Mouse (Mus musculus): ENCODE data around the gene Nr6a1. TPM values are rescaled to one million over a fixed set of nuclear protein-coding genes. Genes with fewer than 3 reads are reported as not detected.

The Nr6a1 gene
- polyA plus RNA-seq, 1 experiment from 2014 or later, result 0.80 TPM

DNA sequence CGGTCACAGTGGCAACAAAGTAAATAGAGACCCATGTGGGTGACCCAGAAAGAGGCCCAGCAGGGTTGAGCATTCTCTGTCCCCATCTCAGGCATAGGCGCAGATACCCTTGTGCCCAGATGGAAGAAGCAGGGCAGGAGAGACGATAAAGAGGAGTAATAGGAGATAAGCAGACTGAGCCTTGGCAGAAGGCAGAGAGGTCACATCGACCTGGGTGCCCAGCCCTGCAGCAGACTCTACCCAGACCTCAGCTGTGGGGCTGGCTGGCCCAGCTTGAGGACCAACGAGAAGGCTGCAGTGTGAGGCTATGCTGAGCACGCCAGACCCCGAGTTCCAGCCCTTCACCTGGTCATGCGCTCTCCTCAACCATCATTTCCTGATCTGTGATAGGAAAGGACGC is 223.2 kb downstream of the Nr6a1 start:
- Histone ChIP-seq H3K4me3 (no peak overlapping the region), H3K9me3 (no peaks in the 10 kb centered on the region), H3K36me3 (no peaks in the 10 kb centered on the region), H3K4me2 (replicated peaks) (no peak overlapping the region), H3K4me1 (0 out of 2 replicates have a peak, but pooled peaks cover 12% of the 10 kb centered on the region), H3K27me3 (peaks cover 85% of the 10 kb centered on the region), H3K9ac (no peak overlapping the region), H3K27ac (no peak overlapping the region)
- no peak for ATAC-seq (ENCODE audit: low FRiP score, low read depth)
- WGBS, result 81% methylated on average over 9 of the region's 9 CpGs

- no peak for ATAC-seq (ENCODE audit: low FRiP score, low read depth)
- H3K27me3 ChIP-seq, result peaks cover 76% of the 10 kb centered on the region
Measured at GRCm38 (mm10) chr2:38700177-38700576, 227.3 kb downstream of the Nr6a1 start.

DNA sequence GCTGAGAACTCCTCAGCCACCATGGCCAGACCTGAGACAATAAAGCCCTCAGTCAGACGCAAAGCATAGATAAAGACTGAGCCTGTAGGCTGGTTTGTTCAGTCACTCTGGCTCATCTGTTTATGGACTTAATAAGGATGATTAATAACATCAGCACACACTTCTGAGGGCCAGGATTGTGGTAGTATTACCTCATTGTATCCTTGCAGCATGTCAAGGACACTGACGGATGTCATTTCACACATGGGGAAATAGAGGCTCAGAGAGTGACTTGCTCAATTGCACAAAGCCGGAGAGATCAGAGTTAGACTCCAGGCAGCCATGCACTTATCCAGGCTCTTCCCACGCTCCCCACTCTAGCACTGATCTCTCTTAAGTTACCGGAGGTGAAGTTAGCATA is 228.9 kb downstream of the Nr6a1 start:
- peaks cover 60% of the 10 kb centered on the region for H3K27me3 ChIP-seq
- H3K4me2 ChIP-seq (replicated peaks), result no peak overlapping the region
- H3K4me1 ChIP-seq, result no peaks in the 10 kb centered on the region
- no peak overlapping the region for H3K4me3 ChIP-seq
- no peak for ATAC-seq (ENCODE audit: low FRiP score, low read depth)
- no peak overlapping the region for H3K27ac ChIP-seq
- H3K9ac ChIP-seq, result no peak overlapping the region
- H3K36me3 ChIP-seq, result no peaks in the 10 kb centered on the region
- no peaks in the 10 kb centered on the region for H3K9me3 ChIP-seq
- 84% methylated on average over 5 of the region's 5 CpGs for WGBS

More at GRCm38 (mm10) chr2:38700177-38700576, 227.3 kb downstream of the Nr6a1 start:
- no peak overlapping the region for H3K4me2 ChIP-seq (replicated peaks)
- no peaks in the 10 kb centered on the region for H3K4me1 ChIP-seq
- H3K9ac ChIP-seq, result no peak overlapping the region
- no peaks in the 10 kb centered on the region for H3K36me3 ChIP-seq
- no peaks in the 10 kb centered on the region for H3K9me3 ChIP-seq
- WGBS, result 59% methylated on average over 5 of the region's 5 CpGs
- no peak overlapping the region for H3K4me3 ChIP-seq
- no peak overlapping the region for H3K27ac ChIP-seq

- no peak overlapping the region for H3K4me3 ChIP-seq
- no peak overlapping the region for H3K27ac ChIP-seq
- ATAC-seq (ENCODE audit: low FRiP score, low read depth), result no peak
- 62% methylated on average over 27 of the region's 27 CpGs for WGBS
- H3K4me2 ChIP-seq (replicated peaks), result no peak overlapping the region
- H3K36me3 ChIP-seq, result no peaks in the 10 kb centered on the region
- H3K9ac ChIP-seq, result no peak overlapping the region
- no peaks in the 10 kb centered on the region for H3K4me1 ChIP-seq
- no peaks in the 10 kb centered on the region for H3K9me3 ChIP-seq
- H3K27me3 ChIP-seq, result peaks cover 51% of the 10 kb centered on the region
Measured at GRCm38 (mm10) chr2:38697128-38698120, 230.1 kb downstream of the Nr6a1 start.

- peaks cover 37% of the 10 kb centered on the region for H3K27me3 ChIP-seq
Measured at GRCm38 (mm10) chr2:38695770-38696169, 231.7 kb downstream of the Nr6a1 start.

DNA sequence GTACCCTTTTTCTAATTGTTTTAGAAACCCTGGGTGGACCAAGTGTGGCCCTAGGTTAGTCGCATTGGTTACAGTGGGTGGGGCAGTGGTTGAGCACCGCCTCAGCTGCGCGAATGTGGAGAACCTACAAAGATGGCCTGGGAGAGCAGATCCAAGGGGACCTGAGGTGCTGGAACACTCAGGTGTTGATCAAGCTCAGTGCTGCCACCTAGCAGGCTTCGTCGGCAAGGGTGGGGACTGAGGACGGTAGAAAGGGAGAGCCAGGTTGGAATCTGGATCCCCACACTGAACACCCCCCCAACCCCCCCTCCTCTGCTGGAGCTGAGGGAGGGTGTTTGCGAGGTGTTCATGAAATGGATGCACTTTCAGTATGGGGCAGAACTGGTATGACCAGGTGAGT is 235.9 kb downstream of the Nr6a1 start:
- H3K27me3 ChIP-seq, result peaks cover 21% of the 10 kb centered on the region
- no peaks in the 10 kb centered on the region for H3K9me3 ChIP-seq
- no peak overlapping the region for H3K4me3 ChIP-seq
- no peak overlapping the region for H3K27ac ChIP-seq
- H3K4me1 ChIP-seq, result peaks cover 13% of the 10 kb centered on the region
- H3K9ac ChIP-seq, result no peak overlapping the region
- ATAC-seq (ENCODE audit: low FRiP score, low read depth), result no peak; the same call in 1 of the 2 replicates
- no peaks in the 10 kb centered on the region for H3K36me3 ChIP-seq
- H3K4me2 ChIP-seq (replicated peaks), result no peak overlapping the region
- WGBS, result 8% methylated on average over 8 of the region's 8 CpGs

More at GRCm38 (mm10) chr2:38695770-38696169, 231.7 kb downstream of the Nr6a1 start:
- ATAC-seq (ENCODE audit: low FRiP score, low read depth), result 0 out of 2 replicates have a peak, but pooled peaks have one; percentile 21
- no peaks in the 10 kb centered on the region for H3K9me3 ChIP-seq
- no peak overlapping the region for H3K27ac ChIP-seq
- H3K36me3 ChIP-seq, result no peaks in the 10 kb centered on the region
- no peak overlapping the region for H3K9ac ChIP-seq
- H3K4me2 ChIP-seq (replicated peaks), result no peak overlapping the region
- no peaks in the 10 kb centered on the region for H3K4me1 ChIP-seq
- WGBS, result 53% methylated on average over 9 of the region's 9 CpGs
- no peak overlapping the region for H3K4me3 ChIP-seq

GRCm38 (mm10) chr2:38689881-38690280 is 237.6 kb downstream of the Nr6a1 start:
- no peak overlapping the region for H3K4me2 ChIP-seq (replicated peaks)
- 76% methylated on average over 1 of the region's 1 CpGs for WGBS
- H3K4me1 ChIP-seq, result peaks cover 13% of the 10 kb centered on the region
- peaks cover 12% of the 10 kb centered on the region for H3K27me3 ChIP-seq
- H3K27ac ChIP-seq, result no peak overlapping the region
- ATAC-seq (ENCODE audit: low FRiP score, low read depth), result no peak
- H3K9ac ChIP-seq, result no peak overlapping the region
- no peaks in the 10 kb centered on the region for H3K36me3 ChIP-seq
- no peaks in the 10 kb centered on the region for H3K9me3 ChIP-seq
- H3K4me3 ChIP-seq, result no peak overlapping the region

GRCm38 (mm10) chr2:38688791-38689520 is 238.5 kb downstream of the Nr6a1 start:
- Histone ChIP-seq H3K9me3 (no peaks in the 10 kb centered on the region), H3K27ac (no peak overlapping the region), H3K4me2 (replicated peaks) (peak overlapping the region; percentile 70), H3K9ac (peak overlapping the region; percentile 43), H3K4me3 (peak overlapping the region; percentile 41), H3K27me3 (peaks cover 12% of the 10 kb centered on the region), H3K36me3 (no peaks in the 10 kb centered on the region), H3K4me1 (peaks cover 13% of the 10 kb centered on the region)
- peak; percentile 64 for ATAC-seq (ENCODE audit: low FRiP score, low read depth)
- WGBS, result 3% methylated on average over 29 of the region's 29 CpGs

DNA sequence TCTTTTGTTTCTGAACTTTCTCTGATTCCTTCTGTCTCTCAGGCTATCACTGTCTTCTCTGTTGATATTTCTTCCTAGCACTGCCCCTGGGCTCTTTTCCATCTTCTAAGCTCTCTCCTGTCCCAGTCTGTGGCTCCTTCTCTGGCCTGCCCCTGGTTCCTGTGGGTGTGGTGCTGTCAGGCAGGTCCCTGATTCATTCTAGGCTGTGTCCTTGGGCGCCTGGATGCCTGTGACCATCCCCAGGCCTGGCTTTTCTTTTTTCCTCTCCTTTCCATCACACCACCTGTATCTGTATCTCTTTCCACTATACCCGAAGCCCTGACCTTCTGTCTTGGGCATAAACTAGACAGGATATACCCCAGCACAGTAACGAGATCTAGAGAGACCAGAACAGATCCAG is 241.7 kb downstream of the Nr6a1 start:
- 62% methylated on average over 3 of the region's 3 CpGs for WGBS
- H3K36me3 ChIP-seq, result no peaks in the 10 kb centered on the region
- H3K4me3 ChIP-seq, result no peak overlapping the region
- peaks cover 12% of the 10 kb centered on the region for H3K27me3 ChIP-seq
- H3K27ac ChIP-seq, result no peak overlapping the region
- ATAC-seq (ENCODE audit: low FRiP score, low read depth), result no peak
- peaks cover 13% of the 10 kb centered on the region for H3K4me1 ChIP-seq
- no peak overlapping the region for H3K9ac ChIP-seq
- no peaks in the 10 kb centered on the region for H3K9me3 ChIP-seq
- H3K4me2 ChIP-seq (replicated peaks), result no peak overlapping the region

DNA sequence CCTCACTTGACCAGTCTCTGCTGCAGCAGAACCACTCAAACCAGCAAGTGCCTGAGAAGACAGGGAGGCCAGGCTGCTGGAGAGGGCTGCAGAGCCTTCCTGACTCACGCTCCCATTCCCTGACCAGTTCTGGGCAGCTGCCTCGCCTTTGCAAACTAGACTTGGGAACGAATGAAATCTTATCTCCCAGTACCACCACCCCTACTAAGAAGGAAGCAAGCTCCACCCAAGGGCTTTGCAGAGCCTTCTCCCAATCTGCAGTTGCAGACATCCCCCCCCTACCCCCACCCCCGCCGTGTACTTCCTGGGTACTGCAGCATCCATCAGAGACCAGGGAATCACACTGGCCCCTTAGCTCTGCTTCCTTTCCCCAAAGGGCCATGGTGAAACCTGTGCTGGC is 244.4 kb downstream of the Nr6a1 start:
- ATAC-seq (ENCODE audit: low FRiP score, low read depth), result no peak
- WGBS, result 84% methylated on average over 5 of the region's 5 CpGs
- no peaks in the 10 kb centered on the region for H3K9me3 ChIP-seq
- H3K4me3 ChIP-seq, result no peak overlapping the region
- peaks cover under 1% of the 10 kb centered on the region; the same call in 1 of the 2 replicates for H3K4me1 ChIP-seq
- H3K27ac ChIP-seq, result no peak overlapping the region
- H3K36me3 ChIP-seq, result no peaks in the 10 kb centered on the region
- no peak overlapping the region for H3K9ac ChIP-seq
- H3K4me2 ChIP-seq (replicated peaks), result no peak overlapping the region
- H3K27me3 ChIP-seq, result peaks cover 1% of the 10 kb centered on the region; the same call in 1 of the 2 replicates

GRCm38 (mm10) chr2:38682209-38682608 is 245.3 kb downstream of the Nr6a1 start:
- H3K4me3 ChIP-seq, result no peak overlapping the region
- H3K4me2 ChIP-seq (replicated peaks), result no peak overlapping the region
- H3K9me3 ChIP-seq, result no peaks in the 10 kb centered on the region
- no peaks in the 10 kb centered on the region for H3K27me3 ChIP-seq
- H3K36me3 ChIP-seq, result no peaks in the 10 kb centered on the region
- H3K9ac ChIP-seq, result no peak overlapping the region
- no peak overlapping the region for H3K27ac ChIP-seq
- 91% methylated on average over 5 of the region's 5 CpGs for WGBS
- no peak for ATAC-seq (ENCODE audit: low FRiP score, low read depth)
- no peaks in the 10 kb centered on the region for H3K4me1 ChIP-seq

GRCm38 (mm10) chr2:38678947-38679346 is 248.5 kb downstream of the Nr6a1 start:
- H3K27me3 ChIP-seq, result no peaks in the 10 kb centered on the region
- no peak overlapping the region for H3K9ac ChIP-seq
- no peak for ATAC-seq (ENCODE audit: low FRiP score, low read depth)
- H3K36me3 ChIP-seq, result no peaks in the 10 kb centered on the region
- H3K9me3 ChIP-seq, result no peaks in the 10 kb centered on the region
- H3K4me1 ChIP-seq, result no peaks in the 10 kb centered on the region
- H3K4me2 ChIP-seq (replicated peaks), result no peak overlapping the region
- H3K4me3 ChIP-seq, result no peak overlapping the region
- no peak overlapping the region for H3K27ac ChIP-seq
